Mouse (Mus musculus) frontal cortex, postnatal 36 days (tissue): ENCODE data around the gene Prlr.

Source experiments
- DNase-seq, 2 experiments: peaks; one replicate each; pipeline ENCODE4 v3.0.0; 2022; ENCODE audit warnings: low spot score in 2 of 2

The Prlr gene

GRCm38 (mm10) chr15:10325080-10325479 lies 148.0 kb downstream of the Prlr start, which contains the start of gene Gm21973:
Gene Gm21973, plus strand, starts transcription at chr15:10325380.
- no peak for DNase-seq

DNA sequence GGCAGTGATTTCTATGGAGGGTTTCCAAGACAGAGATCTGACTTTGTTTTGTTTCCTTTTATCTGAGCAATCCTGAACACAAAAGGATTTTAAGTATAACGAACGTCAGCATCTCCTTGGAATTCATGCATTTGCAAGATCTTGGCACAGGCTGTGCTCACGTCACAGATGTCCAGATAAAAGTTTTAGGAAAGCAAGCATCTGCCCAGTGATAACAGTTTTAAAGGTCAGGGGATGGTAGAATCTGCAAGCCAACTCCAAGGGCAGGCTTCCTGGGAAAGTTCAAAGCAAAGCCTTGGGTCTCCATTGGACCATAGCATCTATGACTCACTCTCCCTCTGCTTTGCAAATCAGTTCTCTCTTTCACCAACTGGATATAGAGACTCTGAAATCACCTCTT lies 153.6 kb downstream of the Prlr start:
- DNase-seq = no peak

- no peak for DNase-seq
Observed at GRCm38 (mm10) chr15:10332566-10332965, 155.5 kb downstream of the Prlr start.

GRCm38 (mm10) chr15:10338606-10339005 lies 161.6 kb downstream of the Prlr start:
- DNase-seq = no peak

GRCm38 (mm10) chr15:10347044-10347443 lies 170.0 kb downstream of the Prlr start:
- no peak for DNase-seq

- no peak for DNase-seq
Observed at GRCm38 (mm10) chr15:10358039-10358948, 181.3 kb downstream of the Prlr start, which contains the start of gene Agxt2. Gene Agxt2, plus strand, starts transcription at chr15:10358532.

DNA sequence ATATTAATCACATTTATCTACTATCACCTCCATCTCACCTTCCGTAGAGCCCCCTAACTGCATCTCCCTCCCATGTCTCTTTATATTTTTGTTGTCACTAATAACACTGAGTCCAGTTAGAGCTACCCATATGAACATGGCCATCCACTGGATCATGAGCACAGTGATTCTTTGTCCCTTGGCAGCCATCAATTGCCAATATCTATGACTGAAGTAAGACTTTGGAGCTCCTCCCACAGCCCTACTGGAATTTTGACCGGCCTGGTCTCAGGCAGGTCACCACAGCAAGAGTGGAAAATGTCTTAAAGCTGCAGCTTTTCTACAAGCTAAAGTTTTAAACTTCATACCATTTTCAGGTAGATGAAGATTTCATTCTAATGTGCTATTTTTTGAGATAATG lies 189.3 kb downstream of the Prlr start:
- DNase-seq = no peak

DNA sequence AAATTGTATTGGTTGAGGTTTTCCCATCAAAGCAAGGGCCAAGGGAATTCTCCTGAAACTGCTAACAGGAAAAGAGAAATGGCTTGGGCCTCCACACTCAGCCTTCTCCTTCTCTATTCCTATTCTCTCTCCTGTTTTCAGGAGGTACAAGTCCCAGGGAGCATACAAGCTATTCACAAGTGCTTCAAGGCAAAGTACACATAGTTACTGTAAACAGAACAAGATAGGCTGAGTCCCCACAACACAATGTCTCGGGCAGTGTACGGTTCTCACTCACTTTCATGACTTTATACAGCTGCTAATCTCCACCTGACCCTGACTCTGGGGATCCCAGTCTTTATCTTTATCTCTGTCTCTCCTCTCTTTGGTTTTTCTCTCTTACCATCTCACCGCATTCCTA lies 198.4 kb downstream of the Prlr start:
- DNase-seq = no peak

DNA sequence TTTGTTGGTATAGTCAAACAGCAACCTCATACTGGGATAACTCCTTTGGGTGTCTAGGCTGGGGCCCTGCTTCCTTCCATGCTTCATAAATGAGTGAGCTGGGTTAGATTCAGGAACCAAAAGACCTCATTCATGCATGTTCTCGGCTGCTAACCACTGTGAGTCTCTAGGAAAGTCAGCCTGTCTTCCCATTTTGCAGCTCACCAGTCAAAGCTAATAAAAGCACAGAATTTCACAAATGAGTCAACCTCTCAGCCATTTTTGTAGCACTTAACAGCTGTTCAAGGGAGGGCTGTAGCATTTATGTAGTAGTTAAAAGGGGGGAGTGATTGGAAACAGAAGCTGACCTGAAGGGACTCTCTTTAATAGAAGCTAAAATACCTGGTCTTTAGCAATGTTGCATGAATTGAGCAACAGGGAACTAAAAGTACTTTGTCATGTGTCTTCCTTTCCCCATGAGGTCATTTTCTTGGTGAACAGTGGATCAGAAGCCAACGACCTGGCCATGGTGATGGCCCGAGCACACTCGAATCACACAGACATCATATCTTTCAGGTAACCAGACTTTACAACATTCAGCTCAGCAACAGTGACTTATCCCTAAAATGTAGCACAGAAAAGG lies 201.4 kb downstream of the Prlr start:
- peak in 1 of 2 experiments; percentile 20 for DNase-seq

DNA sequence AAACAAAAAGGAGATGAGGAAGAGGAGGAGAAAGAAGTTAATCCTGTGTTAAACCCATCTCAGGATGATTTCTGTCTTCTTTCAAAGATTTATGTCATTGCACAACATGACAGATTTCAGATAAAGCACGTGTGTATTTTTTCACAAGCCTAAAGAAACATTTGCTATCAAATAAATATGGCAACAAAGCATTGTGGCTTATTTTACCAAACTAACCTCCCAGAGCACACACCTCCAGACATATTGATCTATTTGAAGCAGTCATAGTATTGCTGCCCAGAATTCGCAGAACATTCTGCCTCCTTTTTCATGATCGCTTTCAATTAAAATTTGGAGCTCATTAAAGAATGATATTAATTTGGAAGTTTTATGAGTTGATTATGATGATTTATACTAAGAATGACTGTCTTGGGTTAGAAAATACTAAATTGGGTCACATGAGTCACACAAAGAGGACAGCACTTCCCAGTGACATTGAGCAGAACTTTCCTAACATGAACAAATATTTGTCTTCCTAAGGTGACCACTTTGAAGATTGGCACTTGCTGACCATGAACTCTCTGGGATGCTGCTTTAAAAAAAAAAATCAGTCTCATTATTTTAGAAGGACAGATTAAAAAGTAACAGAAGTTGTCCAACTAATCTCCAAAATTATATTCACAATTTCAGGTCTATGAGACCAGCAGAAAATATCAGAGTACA lies 202.9 kb downstream of the Prlr start:
- no peak for DNase-seq

DNA sequence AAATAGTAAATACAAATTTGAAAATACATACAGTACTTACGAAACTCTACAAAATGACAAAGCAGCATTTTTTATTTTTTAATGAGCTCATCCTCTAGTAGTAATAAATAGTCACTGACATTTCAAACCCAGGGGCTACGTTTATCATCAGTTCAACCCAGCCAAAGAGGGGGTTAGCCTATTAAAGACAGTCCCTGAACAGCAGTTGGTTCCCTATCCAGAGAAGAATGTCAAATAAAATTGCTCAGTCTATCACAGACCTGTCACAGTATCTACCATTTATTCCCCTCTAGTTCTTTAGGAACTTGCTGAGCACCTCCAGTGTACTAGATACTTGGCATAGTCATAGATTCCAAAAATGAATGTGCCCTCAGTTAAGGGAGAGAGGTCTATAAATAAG lies 210.2 kb downstream of the Prlr start:
- DNase-seq = no peak
